Mouse (Mus musculus): Measurements from ENCODE around the gene Sptb. TPM values are rescaled to one million over a fixed set of nuclear protein-coding genes. Genes with fewer than 3 reads are reported as not detected.

Sptb gene
- polyA plus RNA-seq, 1 experiment from 2014 or later = 12.7 TPM

DNA sequence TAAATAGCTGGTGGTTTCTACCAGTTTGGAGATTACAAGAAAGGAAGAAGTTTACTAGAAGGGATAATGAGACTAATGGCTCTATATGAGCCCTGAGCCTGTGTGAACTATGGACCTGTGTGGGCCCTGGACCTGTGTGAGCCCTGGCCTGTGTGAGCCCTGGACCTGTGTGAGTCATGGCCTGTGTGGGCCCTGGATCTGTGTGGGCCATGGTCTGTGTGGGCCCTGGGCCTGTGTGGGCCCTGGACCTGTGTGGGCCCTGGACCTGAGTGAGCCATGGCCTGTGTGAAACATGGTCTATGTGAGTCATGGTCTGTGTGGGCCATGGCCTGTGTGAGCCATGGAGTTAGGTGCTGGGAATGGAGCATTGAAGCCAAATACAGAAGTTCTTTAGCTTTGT, 28.4 kb downstream of the Sptb start:
- H3K27me3 ChIP-seq (ENCODE audit: control insufficient read depth, insufficient read depth, low read length) = no peaks in the 10 kb centered on the region
- no peak overlapping the region for H3K4me3 ChIP-seq (ENCODE audit: low read depth, low read length)
- H3K4me1 ChIP-seq (ENCODE audit: control insufficient read depth, insufficient read depth, low read length) = no peaks in the 10 kb centered on the region
- H3K9me3 ChIP-seq (ENCODE audit: control insufficient read depth, low read length) = no peaks in the 10 kb centered on the region
- no peak overlapping the region for H3K9ac ChIP-seq (replicated peaks; ENCODE audit: low read depth, low read length)
- no peaks in the 10 kb centered on the region for H3K36me3 ChIP-seq (ENCODE audit: control insufficient read depth, insufficient read depth, low read length)
- no peak for ATAC-seq (ENCODE audit: low read depth)
- H3K27ac ChIP-seq (ENCODE audit: low read depth, low read length) = no peak overlapping the region
- H3K4me2 ChIP-seq (ENCODE audit: low read depth, low read length) = no peak overlapping the region

DNA sequence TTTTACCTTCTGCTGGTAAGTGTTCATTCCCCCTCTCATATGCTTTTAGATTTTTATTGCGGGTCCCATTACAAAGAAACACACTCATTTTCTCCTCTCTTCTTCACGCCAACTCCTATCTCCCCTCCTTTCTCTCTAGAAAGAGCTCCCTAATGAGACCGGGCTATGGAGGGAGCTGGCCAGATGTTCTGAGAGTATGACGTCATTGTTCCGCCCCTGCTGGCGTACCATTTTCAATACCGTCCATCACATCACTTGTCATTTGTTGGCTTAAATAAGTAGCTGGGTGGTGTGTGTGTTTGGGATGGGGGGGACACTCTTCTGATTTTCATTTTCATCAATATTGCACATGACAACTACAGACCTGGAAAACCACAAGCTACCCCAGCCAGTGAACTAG, 33.3 kb downstream of the Sptb start:
- Histone ChIP-seq H3K4me2 (ENCODE audit: low read depth, low read length) (no peak overlapping the region), H3K36me3 (ENCODE audit: control insufficient read depth, insufficient read depth, low read length) (no peaks in the 10 kb centered on the region), H3K27ac (ENCODE audit: low read depth, low read length) (no peak overlapping the region), H3K9ac (replicated peaks; ENCODE audit: low read depth, low read length) (no peak overlapping the region), H3K4me3 (ENCODE audit: low read depth, low read length) (no peak overlapping the region), H3K4me1 (ENCODE audit: control insufficient read depth, insufficient read depth, low read length) (no peaks in the 10 kb centered on the region), H3K27me3 (ENCODE audit: control insufficient read depth, insufficient read depth, low read length) (no peaks in the 10 kb centered on the region), H3K9me3 (ENCODE audit: control insufficient read depth, low read length) (no peaks in the 10 kb centered on the region)
- WGBS = 57% methylated on average over 7 of the region's 7 CpGs
- no peak for ATAC-seq (ENCODE audit: low read depth)

DNA sequence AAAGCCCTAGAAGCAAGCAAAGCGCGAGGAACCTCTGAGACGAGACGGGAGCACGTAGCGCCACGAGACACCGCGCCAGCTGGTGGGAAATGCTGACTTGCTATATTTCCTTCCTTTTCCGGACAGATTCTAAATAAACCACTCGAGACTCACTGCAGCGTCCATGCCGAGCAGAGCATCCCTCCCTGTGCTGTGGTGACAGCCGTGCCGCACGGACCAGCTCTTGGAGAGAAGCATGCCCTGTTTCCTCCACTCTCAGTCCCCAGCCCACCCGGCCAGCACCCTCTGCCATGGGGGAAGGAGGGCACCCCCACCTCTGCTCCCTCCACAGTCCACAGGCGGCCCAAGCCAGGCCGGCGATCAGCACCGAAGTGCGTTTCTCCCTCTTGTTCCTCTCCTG, 33.9 kb downstream of the Sptb start:
- no peaks in the 10 kb centered on the region for H3K9me3 ChIP-seq (ENCODE audit: control insufficient read depth, low read length)
- 87% methylated on average over 22 of the region's 22 CpGs for WGBS

DNA sequence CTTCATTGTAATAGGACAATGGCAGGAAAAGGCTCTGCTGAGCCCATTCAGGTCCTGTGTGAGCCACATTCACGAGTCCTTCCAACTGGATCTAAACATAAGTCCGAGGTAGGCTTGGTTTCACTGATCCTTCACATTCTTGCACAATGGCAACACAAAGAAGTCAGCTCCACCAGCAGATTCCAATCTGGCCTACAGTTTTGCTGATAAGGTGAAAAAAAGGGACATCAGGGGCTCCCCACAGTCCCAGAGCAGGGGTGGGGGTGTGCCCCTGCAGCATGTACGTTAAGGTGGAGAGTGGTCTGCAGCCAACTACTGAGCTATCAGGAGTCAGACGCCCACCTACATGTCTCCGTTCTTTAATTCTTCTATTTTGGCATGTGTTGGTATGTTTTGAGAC, 35.0 kb downstream of the Sptb start:
- no peak overlapping the region for H3K4me3 ChIP-seq (ENCODE audit: low read depth, low read length)
- no peaks in the 10 kb centered on the region for H3K4me1 ChIP-seq (ENCODE audit: control insufficient read depth, insufficient read depth, low read length)
- H3K9me3 ChIP-seq (ENCODE audit: control insufficient read depth, low read length) = no peaks in the 10 kb centered on the region
- no peaks in the 10 kb centered on the region for H3K36me3 ChIP-seq (ENCODE audit: control insufficient read depth, insufficient read depth, low read length)
- whole genome bisulfite sequencing = 73% methylated on average over 5 of the region's 5 CpGs
- H3K4me2 ChIP-seq (ENCODE audit: low read depth, low read length) = no peak overlapping the region
- ATAC-seq (ENCODE audit: low read depth) = no peak
- H3K9ac ChIP-seq (replicated peaks; ENCODE audit: low read depth, low read length) = no peak overlapping the region
- H3K27me3 ChIP-seq (ENCODE audit: control insufficient read depth, insufficient read depth, low read length) = no peaks in the 10 kb centered on the region
- no peak overlapping the region for H3K27ac ChIP-seq (ENCODE audit: low read depth, low read length)

More for the DNA sequence above, 33.9 kb downstream of the Sptb start:
- H3K27ac ChIP-seq (ENCODE audit: low read depth, low read length) = no peak overlapping the region
- ATAC-seq (ENCODE audit: low read depth) = no peak
- no peak overlapping the region for H3K4me2 ChIP-seq (ENCODE audit: low read depth, low read length)
- H3K4me3 ChIP-seq (ENCODE audit: low read depth, low read length) = no peak overlapping the region
- H3K4me1 ChIP-seq (ENCODE audit: control insufficient read depth, insufficient read depth, low read length) = no peaks in the 10 kb centered on the region
- no peaks in the 10 kb centered on the region for H3K27me3 ChIP-seq (ENCODE audit: control insufficient read depth, insufficient read depth, low read length)
- H3K9ac ChIP-seq (replicated peaks; ENCODE audit: low read depth, low read length) = no peak overlapping the region
- no peaks in the 10 kb centered on the region for H3K36me3 ChIP-seq (ENCODE audit: control insufficient read depth, insufficient read depth, low read length)

DNA sequence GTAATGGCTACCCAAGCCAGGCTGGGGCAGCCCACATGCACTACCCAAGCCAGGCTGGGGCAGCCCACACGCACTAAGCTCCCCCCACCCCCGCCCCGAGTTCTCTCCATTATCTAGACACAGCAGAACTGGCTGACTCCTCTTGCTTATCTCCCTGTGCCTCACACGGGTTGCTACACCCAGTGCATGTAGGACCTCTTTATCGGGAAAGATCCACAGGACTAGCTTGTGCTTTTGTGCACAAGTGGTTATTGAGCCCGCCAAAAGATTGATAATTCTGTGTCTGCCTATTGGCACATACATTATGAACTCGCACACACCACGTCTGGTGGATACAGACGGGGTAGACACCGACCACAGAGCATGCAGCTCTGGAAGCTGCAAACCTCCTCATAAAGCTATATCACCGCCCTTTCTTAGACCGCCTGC, 36.5 kb downstream of the Sptb start:
- 80% methylated on average over 12 of the region's 12 CpGs for WGBS

DNA sequence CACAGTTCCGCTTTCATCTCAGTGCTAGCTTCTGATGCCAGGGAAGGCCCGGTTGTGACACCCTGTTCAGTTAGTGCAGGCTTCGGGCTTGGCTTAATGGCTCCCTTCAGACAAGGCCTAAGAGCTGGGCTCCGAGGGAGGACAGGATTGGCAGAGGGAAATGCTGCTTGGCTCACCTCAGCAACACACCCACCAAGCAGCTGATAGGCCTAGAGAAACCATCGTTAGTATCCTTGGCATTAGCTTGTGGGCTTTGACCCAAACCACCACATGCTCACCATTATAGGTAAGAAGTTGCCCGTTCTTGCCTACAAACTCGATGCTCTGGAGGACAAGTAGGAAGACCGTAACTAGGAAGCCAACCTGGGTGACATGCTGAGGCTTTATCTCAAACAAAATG, 38.3 kb downstream of the Sptb start:
- Histone ChIP-seq H3K4me1 (ENCODE audit: control insufficient read depth, insufficient read depth, low read length) (no peaks in the 10 kb centered on the region), H3K9me3 (ENCODE audit: control insufficient read depth, low read length) (no peaks in the 10 kb centered on the region), H3K36me3 (ENCODE audit: control insufficient read depth, insufficient read depth, low read length) (no peaks in the 10 kb centered on the region), H3K27me3 (ENCODE audit: control insufficient read depth, insufficient read depth, low read length) (no peaks in the 10 kb centered on the region), H3K9ac (replicated peaks; ENCODE audit: low read depth, low read length) (no peak overlapping the region), H3K4me3 (ENCODE audit: low read depth, low read length) (no peak overlapping the region), H3K4me2 (ENCODE audit: low read depth, low read length) (no peak overlapping the region), H3K27ac (ENCODE audit: low read depth, low read length) (no peak overlapping the region)
- no peak for ATAC-seq (ENCODE audit: low read depth)
- 84% methylated on average over 8 of the region's 8 CpGs for WGBS

More for the DNA sequence above, 36.5 kb downstream of the Sptb start:
- no peak overlapping the region for H3K4me2 ChIP-seq (ENCODE audit: low read depth, low read length)
- ATAC-seq (ENCODE audit: low read depth) = no peak
- no peaks in the 10 kb centered on the region for H3K36me3 ChIP-seq (ENCODE audit: control insufficient read depth, insufficient read depth, low read length)
- H3K9ac ChIP-seq (replicated peaks; ENCODE audit: low read depth, low read length) = no peak overlapping the region
- H3K4me1 ChIP-seq (ENCODE audit: control insufficient read depth, insufficient read depth, low read length) = no peaks in the 10 kb centered on the region
- H3K9me3 ChIP-seq (ENCODE audit: control insufficient read depth, low read length) = no peaks in the 10 kb centered on the region
- H3K27ac ChIP-seq (ENCODE audit: low read depth, low read length) = no peak overlapping the region
- H3K4me3 ChIP-seq (ENCODE audit: low read depth, low read length) = no peak overlapping the region
- no peaks in the 10 kb centered on the region for H3K27me3 ChIP-seq (ENCODE audit: control insufficient read depth, insufficient read depth, low read length)

DNA sequence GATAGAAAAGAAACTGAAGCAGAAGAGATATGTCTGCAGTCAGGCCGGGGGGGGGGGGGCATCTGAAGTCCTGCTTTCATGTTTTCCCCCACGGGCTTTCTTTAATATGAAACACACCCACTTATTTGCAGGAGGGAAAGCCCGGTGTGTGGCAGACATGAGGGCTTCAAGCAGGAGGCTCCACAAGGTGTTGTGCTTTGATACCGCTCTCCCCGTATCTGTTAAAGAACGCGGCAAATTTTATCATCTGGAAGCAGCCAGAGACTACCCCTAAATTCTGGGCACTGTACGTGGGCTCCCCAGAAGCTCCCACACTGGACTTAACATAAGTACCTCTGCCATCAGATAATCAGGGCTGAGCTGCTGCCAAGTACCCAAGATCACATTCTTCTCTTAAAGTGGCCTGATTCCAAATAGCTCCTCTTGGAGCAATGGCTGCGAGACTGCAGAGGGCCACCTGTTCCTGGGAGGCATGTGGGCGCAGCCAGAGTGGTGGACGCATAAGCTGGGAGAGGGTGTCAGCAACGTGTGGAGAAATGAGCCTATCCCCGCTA, 39.7 kb downstream of the Sptb start:
- Histone ChIP-seq H3K36me3 (ENCODE audit: control insufficient read depth, insufficient read depth, low read length) (no peaks in the 10 kb centered on the region), H3K9me3 (ENCODE audit: control insufficient read depth, low read length) (no peaks in the 10 kb centered on the region), H3K27ac (ENCODE audit: low read depth, low read length) (no peak overlapping the region), H3K4me3 (ENCODE audit: low read depth, low read length) (no peak overlapping the region), H3K4me2 (ENCODE audit: low read depth, low read length) (no peak overlapping the region), H3K9ac (replicated peaks; ENCODE audit: low read depth, low read length) (no peak overlapping the region), H3K27me3 (ENCODE audit: control insufficient read depth, insufficient read depth, low read length) (no peaks in the 10 kb centered on the region), H3K4me1 (ENCODE audit: control insufficient read depth, insufficient read depth, low read length) (no peaks in the 10 kb centered on the region)
- WGBS = 81% methylated on average over 13 of the region's 13 CpGs
- no peak for ATAC-seq (ENCODE audit: low read depth)

DNA sequence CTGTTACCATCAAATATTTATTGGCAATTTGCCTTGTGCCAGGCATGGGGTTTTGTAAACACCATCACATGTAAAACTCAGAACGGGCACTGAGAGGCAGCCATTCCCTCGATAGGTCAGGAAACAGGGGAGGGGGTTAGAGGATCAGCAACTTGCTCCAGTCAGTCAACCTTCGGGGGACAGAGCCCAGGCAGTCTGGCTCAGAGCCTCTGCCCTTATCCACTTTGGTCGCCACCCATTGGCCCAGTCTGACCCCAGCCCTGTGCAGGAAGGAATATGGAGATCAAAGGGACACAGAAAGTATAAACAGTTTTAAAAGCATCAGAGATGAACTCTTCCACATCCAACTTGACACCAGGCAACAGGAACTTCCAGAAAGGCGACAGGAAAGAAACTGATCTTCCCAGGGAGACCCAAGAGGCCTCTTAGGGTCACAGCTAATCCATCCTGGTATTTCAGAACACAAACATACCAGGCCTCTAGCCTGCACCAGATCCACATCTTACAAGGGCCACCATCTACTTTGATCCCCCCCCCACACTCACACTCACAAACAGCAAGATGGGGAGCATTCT, 40.3 kb downstream of the Sptb start:
- H3K4me1 ChIP-seq (ENCODE audit: control insufficient read depth, insufficient read depth, low read length) = no peaks in the 10 kb centered on the region
- H3K36me3 ChIP-seq (ENCODE audit: control insufficient read depth, insufficient read depth, low read length) = no peaks in the 10 kb centered on the region
- H3K4me2 ChIP-seq (ENCODE audit: low read depth, low read length) = no peak overlapping the region
- no peak overlapping the region for H3K9ac ChIP-seq (replicated peaks; ENCODE audit: low read depth, low read length)
- WGBS = 52% methylated on average over 5 of the region's 5 CpGs
- no peaks in the 10 kb centered on the region for H3K27me3 ChIP-seq (ENCODE audit: control insufficient read depth, insufficient read depth, low read length)
- ATAC-seq (ENCODE audit: low read depth) = no peak
- no peaks in the 10 kb centered on the region for H3K9me3 ChIP-seq (ENCODE audit: control insufficient read depth, low read length)
- H3K4me3 ChIP-seq (ENCODE audit: low read depth, low read length) = no peak overlapping the region
- no peak overlapping the region for H3K27ac ChIP-seq (ENCODE audit: low read depth, low read length)

DNA sequence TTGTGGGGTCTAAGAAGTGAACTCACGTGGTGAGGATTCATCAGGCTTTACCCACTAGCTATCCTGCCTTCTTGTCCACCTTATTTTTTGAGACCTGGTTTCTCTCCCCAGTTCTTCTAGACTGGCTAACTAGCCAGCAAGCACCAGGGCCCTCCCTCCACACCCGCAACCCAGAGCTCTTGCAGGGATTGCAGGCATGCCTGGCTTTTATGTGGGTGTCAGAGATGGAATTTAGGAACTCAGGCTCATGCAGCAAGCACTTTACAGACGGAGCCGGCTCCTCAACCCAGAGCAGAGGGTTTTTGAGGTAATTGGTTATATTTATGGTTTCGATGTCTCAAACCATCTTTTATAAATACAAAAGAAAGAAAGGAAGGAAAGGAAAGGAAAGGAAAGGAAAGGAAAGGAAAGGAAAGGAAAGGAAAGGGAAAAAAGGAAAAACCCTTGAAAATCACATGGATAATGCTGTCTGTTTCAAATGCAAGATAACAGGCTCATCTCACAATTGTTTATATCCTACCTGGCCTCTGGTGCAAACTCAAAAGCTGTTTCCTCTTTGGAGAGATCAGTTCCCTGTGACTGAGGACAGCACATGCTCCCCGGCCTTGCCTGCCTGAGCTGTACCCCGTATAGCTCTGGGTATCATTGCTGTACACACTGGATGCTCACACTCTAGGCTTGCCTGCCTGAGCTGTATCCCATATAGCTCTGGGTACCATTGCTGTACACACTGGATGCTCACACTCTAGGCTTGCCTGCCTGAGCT, 41.5 kb downstream of the Sptb start:
- ATAC-seq (ENCODE audit: low read depth) = no peak
- Histone ChIP-seq H3K9me3 (ENCODE audit: control insufficient read depth, low read length) (no peaks in the 10 kb centered on the region), H3K27ac (ENCODE audit: low read depth, low read length) (no peak overlapping the region), H3K27me3 (ENCODE audit: control insufficient read depth, insufficient read depth, low read length) (no peaks in the 10 kb centered on the region), H3K36me3 (ENCODE audit: control insufficient read depth, insufficient read depth, low read length) (no peaks in the 10 kb centered on the region), H3K4me2 (ENCODE audit: low read depth, low read length) (no peak overlapping the region), H3K9ac (replicated peaks; ENCODE audit: low read depth, low read length) (no peak overlapping the region), H3K4me1 (ENCODE audit: control insufficient read depth, insufficient read depth, low read length) (no peaks in the 10 kb centered on the region), H3K4me3 (ENCODE audit: low read depth, low read length) (no peak overlapping the region)
- 84% methylated on average over 7 of the region's 7 CpGs for WGBS

All from neural tube, embryonic 14.5 days (tissue).